Mouse (Mus musculus) brain, embryonic 14.5 days (tissue): Measurements from ENCODE around the gene 9230102O04Rik.

ENCODE experiments used
- CTCF ChIP-seq: fragments of 200-500 bp; IDR thresholded peaks from 2 replicates; pipeline ENCODE4 v1.5.1; 2012; ENCODE audit warnings: inconsistent platforms, mild to moderate bottlenecking, moderate library complexity, borderline replicate concordance; ENCODE audit not compliant: insufficient read depth, insufficient read length; ENCODE audit errors: extremely low read depth
- POLR2A ChIP-seq: fragments of 200-500 bp; IDR thresholded peaks from 2 replicates; pipeline ENCODE4 v1.6.1; 2012; ENCODE audit warnings: mild to moderate bottlenecking, inconsistent platforms, borderline replicate concordance; ENCODE audit not compliant: poor library complexity, insufficient read depth, insufficient read length, severe bottlenecking; ENCODE audit errors: extremely low read depth

DNA sequence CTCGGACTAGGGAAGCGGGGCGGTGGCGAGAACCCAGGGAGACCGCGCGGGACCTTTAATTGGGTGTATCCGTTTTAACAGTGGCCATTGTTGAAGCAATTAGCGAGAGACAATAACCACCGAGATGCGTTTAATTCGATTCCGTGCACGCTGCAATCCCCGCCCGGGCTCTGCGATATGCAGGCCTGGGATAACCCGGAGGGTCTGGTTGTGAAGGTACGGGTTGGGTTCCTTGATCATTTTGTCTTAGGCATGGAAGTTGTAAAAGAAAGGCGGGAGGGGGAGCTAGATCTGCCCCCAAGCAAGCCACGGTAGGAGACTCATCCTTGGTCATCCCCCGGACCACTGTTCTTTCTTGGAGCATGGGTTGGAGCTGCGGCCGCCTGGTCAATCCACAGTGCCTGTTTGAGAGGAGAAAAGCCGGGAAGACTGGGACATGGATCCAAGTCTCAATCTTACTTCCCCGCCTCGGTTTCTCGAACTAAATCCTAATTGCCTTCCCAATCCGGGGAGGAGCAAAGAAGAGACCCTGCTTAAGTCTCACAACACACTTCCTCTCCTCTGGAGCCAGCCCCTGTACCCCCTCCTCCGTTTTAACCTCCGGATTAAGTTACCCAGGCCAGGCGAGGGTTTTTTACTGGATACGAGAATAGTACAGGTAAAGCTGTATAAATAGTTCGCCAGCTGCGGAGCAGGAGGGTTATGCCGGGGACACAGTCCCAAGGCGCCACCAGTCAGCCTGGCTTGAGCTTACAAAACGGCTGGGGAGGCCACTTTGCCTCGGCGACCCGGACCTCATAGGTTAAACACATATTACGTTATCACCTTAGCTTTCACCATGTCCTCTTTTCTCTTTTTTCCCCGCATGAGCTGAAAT lies 6.2 kb downstream of the 9230102O04Rik start:
- TF ChIP-seq POLR2A (no peak), CTCF (no peak)
